Mouse (Mus musculus) heart, adult 2 months (tissue): Measurements from ENCODE around the gene Wdr76. TPM values are rescaled to one million over a fixed set of nuclear protein-coding genes. Genes with fewer than 3 reads are reported as not detected.
"Not testable (repeated sequence)": the region's sequence is repeated elsewhere in the genome, so short reads cannot be mapped to it uniquely, and the experiment has no call there.

Source experiments
- DNase-seq, 2 experiments: peaks; one replicate each; pipeline ENCODE4 v3.0.0; 2021
- H3K27ac ChIP-seq: fragments of 200-600 bp; 2 replicates; pipeline ENCODE4 v1.8.1; 2022
- H3K27me3 ChIP-seq: fragments of 200-500 bp; 2 replicates; pipeline ENCODE4 v1.6.1; 2012; ENCODE audit warnings: mild to moderate bottlenecking, low read length, inconsistent platforms, mixed read lengths; ENCODE audit not compliant: control insufficient read depth, insufficient read depth
- H3K36me3 ChIP-seq: fragments of 200-500 bp; 2 replicates; pipeline ENCODE4 v1.6.1; 2012; ENCODE audit warnings: low read length, inconsistent platforms; ENCODE audit not compliant: control insufficient read depth, insufficient read depth
- H3K4me1 ChIP-seq: fragments of 200-500 bp; 2 replicates; pipeline ENCODE4 v1.6.1; 2011; ENCODE audit warnings: low read length; ENCODE audit not compliant: control insufficient read depth, insufficient read depth
- H3K4me3 ChIP-seq: fragments of 200-600 bp; 2 replicates; pipeline ENCODE4 v1.8.1; 2022
- H3K79me2 ChIP-seq: fragments of 200-500 bp; replicated peaks from 2 replicates; pipeline ENCODE4 v1.6.1; 2012; ENCODE audit warnings: mild to moderate bottlenecking, inconsistent platforms, low read length, moderate library complexity, mixed read lengths; ENCODE audit not compliant: control insufficient read depth, insufficient read depth
- H3K9ac ChIP-seq: fragments of 200-500 bp; 2 replicates; pipeline ENCODE4 v1.6.1; 2012; ENCODE audit warnings: low read depth, mild to moderate bottlenecking, control low read depth, inconsistent platforms, low read length, mixed read lengths
- CTCF ChIP-seq: fragments of 200-600 bp; IDR thresholded peaks from 2 replicates; pipeline ENCODE4 v1.8.1; 2022; ENCODE audit warnings: antibody characterized with exemption, mild to moderate bottlenecking, moderate library complexity
- EP300 ChIP-seq: fragments of 200-500 bp; IDR thresholded peaks from 2 replicates; pipeline ENCODE4 v1.6.1; 2011; ENCODE audit warnings: low read depth, low read length, control low read depth; ENCODE audit not compliant: insufficient read depth
- POLR2A ChIP-seq: fragments of 200-500 bp; IDR thresholded peaks from 2 replicates; pipeline ENCODE4 v1.6.1; 2011; ENCODE audit warnings: mild to moderate bottlenecking, low read depth, low read length, control low read depth; ENCODE audit not compliant: insufficient read depth
- WGBS: fragments of 180-500 bp; shearing (Covaris S2); methylation state at CpG from one replicate; pipeline ENCODE4 v1.1.7; 2018; 5-methylcytosine and 5-hydroxymethylcytosine counted together
- intact Hi-C: fragments of 180-260 bp; cut with DNase I; formaldehyde crosslinking; loops from one replicate; pipeline ENCODE4 v1.15.1; 2025
- long read RNA-seq: library from polyadenylated mRNA; stranded (forward); transcript quantifications from one replicate; pipeline ENCODE4 v2.0.0, GENCODE M21; 2021
- polyA plus RNA-seq: library from polyadenylated mRNA; depleted of rRNA; stranded (reverse); fragments of >200 nt; gene quantifications from 2 replicates; pipeline ENCODE4 v1.2.3, GENCODE M21; 2012; rRNA removed
- total RNA-seq, 2 experiments: library from RNA; stranded (reverse); gene quantifications; 2 replicates each; pipeline ENCODE4 v1.2.3; 2021

The Wdr76 gene
- total RNA-seq, result 1 to 10 TPM; 2.9 to 3.0 TPM
- 1.2 and 2.0 TPM in 2 replicates for polyA plus RNA-seq
- long read RNA-seq, result 0 reads

DNA sequence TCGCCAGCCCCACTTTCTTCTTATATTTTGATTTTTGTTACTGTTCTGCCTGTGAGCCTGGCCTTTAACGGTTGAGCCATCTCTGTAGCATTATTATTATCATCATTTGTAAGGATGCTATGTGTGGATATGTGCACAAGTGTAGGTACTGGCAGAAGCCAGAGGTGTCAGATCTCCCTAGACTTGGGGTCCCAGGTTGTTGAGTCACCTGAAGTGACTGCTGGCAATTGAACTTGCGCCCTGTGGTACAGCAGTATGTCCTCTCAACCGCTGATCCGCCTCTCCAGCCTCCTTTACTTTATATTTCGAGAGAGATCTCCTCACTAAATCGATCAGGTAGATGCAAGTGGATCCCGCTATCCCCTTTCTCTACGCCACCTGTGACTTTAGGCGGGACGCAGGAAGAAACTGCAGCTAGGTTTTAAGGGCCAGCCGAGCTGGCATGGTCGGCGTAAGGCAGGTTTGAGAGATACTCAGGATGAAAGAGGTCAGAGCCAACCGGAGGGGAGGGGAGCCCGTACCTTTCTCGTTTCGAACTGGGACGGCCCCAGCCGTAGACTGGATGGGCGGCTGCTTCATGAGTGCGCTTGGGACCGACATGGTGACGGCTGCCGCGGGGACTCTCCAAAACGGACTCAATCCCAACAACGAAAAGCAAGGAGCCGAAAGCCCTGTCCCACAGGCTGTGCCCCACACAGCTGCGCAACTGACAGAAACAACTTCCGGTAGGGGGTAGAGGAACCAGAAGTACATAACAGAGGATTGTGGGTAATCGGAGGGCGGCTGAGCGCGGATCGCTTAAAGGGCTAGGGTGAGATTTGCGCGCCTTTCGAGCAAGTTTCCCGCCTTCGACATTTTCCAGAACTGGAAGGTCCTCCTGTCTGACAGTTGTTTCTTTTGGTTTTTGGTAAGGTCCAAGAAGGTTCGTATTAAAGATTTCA is at the start of gene Wdr76, which contains the start of gene Mfap1a:
Wdr76 (plus strand) TSS at position 782 of the 941 bp plus-strand sequence.
Mfap1a (minus strand) TSS at position 724 of the 941 bp plus-strand sequence.
- H3K36me3 ChIP-seq, H3K27me3 ChIP-seq, H3K79me2 ChIP-seq, H3K4me1 ChIP-seq: not testable (repeated sequence)
- TF ChIP-seq POLR2A (peak; percentile 95), EP300 (peak; percentile 82; the same call in 1 of the 2 replicates), CTCF (peak; percentile 36)
- Histone ChIP-seq H3K4me3 (peak within 1 kb of the TSS; percentile 87), H3K9ac (peak within 1 kb of the TSS; percentile 69), H3K27ac (peak within 1 kb of the TSS; percentile 82)
- intact Hi-C loops, result loop anchor here (5.0 kb wide), 1 partner anchor 49 kb away; the partner anchor contains the start of gene Serinc4
- WGBS, result 4% methylated on average over 42 of the region's 42 CpGs
- DNase-seq, result peak; percentile 84 to 88

DNA sequence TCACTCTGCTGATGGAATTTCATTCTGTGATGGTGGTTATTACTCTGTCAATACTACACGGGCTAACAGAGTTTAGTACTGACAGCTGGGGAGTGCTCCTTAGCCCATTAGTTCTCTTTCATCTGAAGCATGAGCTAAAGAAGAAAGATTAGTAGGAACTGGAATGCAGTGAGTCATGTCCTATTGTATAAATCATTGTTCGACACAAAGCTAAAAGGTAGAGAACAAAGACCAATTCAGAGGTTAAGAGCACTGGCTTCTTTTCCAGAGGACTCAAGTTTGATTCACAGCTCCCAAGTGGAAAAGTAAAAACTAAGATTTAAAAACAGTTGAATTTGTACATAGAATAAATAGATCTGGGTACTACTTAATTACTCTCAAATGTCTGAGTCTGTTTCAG is 46.5 kb upstream of the Wdr76 start:
- Histone ChIP-seq H3K4me3 (no peak overlapping the region), H3K36me3 (peaks cover 8% of the 10 kb centered on the region; the same call in 1 of the 2 replicates), H3K27me3 (no peaks in the 10 kb centered on the region), H3K4me1 (no peaks in the 10 kb centered on the region; the same call in 1 of the 2 replicates), H3K79me2 (no peaks in the 10 kb centered on the region), H3K27ac (no peak overlapping the region), H3K9ac (no peak overlapping the region)
- intact Hi-C loops, result no loop called here
- TF ChIP-seq POLR2A (no peak), EP300 (no peak), CTCF (no peak)
- 55% methylated on average over 2 of the region's 2 CpGs for WGBS
- no peak for DNase-seq

DNA sequence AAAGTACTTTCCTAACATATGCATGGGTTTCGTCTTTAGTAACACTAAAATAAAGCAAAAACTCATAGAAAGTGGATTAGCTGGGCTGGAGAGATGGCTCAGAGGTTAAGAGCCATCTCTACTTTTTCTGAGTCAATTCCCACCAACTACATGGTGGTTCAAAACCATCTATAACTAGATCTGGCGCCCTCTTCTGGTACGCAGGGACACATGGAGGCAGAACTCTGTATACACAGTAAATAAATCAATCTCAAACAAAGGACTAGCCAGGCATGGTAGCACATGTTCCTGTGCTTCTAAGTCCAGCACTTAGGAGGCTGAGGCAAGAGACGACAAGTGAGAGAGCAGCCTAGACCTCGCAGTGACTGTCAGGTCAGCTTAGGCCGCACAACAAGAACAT is 37.5 kb upstream of the Wdr76 start:
- H3K79me2 ChIP-seq, H3K4me1 ChIP-seq, intact Hi-C loops, H3K27ac ChIP-seq, H3K9ac ChIP-seq, DNase-seq, H3K27me3 ChIP-seq, H3K36me3 ChIP-seq, H3K4me3 ChIP-seq: not testable (repeated sequence)
- WGBS, result 86% methylated on average over 1 of the region's 6 CpGs

DNA sequence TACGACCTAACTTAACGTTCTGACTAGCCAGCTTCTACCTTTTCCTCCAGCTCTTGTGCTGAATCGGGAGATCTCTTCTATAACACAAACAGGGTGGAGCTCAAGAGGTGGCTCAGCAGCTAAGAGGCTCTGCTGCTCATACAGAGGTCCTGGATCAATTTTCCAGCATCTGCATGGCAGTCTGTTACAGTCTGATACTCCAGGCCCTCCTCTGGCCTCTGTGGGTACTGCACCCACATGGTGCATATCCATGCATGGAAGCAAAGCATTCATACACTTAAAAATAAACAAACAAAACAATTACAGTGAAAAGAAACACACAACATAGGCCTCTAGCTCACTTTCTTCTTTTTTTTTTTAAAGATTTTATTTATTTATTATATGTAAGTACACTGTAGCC is 33.7 kb upstream of the Wdr76 start:
- WGBS, result 98% methylated on average over 3 of the region's 3 CpGs
- DNase-seq, H3K36me3 ChIP-seq, H3K27me3 ChIP-seq, H3K9ac ChIP-seq, intact Hi-C loops, H3K79me2 ChIP-seq, H3K4me1 ChIP-seq, H3K27ac ChIP-seq: not testable (repeated sequence)
- H3K4me3 ChIP-seq, result peak overlapping the region; percentile 67

DNA sequence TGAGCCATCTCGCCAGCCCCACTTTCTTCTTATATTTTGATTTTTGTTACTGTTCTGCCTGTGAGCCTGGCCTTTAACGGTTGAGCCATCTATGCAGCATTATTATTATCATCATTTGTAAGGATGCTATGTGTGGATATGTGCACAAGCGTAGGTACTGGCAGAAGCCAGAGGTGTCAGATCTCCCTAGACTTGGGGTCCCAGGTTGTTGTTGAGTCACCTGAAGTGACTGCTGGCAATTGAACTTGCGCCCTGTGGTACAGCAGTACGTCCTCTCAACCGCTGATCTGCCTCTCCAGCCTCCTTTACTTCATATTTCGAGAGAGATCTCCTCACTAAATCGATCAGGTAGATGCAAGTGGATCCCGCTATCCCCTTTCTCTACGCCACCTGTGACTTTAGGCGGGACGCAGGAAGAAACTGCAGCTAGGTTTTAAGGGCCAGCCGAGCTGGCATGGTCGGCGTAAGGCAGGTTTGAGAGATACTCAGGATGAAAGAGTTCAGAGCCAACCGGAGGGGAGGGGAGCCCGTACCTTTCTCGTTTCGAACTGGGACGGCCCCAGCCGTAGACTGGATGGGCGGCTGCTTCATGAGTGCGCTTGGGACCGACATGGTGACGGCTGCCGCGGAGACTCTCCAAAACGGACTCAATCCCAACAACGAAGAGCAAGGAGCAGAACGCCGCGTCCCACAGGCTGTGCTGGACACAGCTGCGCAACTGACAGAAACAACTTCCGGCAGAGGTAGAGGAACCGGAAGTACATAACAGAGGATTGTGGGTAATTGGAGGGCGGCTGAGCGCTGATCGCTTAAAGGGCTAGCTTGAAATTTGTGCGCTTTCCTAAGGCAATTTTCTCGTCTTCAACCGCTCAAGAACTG is 33.0 kb upstream of the Wdr76 start, which contains the start of gene Mfap1b:
Mfap1b (minus strand) TSS at position 767 of the 879 bp plus-strand sequence.
- not testable (repeated sequence) for H3K36me3 ChIP-seq, H3K4me1 ChIP-seq, H3K79me2 ChIP-seq, H3K27me3 ChIP-seq
- DNase-seq, result peak; percentile 79 to 86
- 4% methylated on average over 41 of the region's 41 CpGs for WGBS
- intact Hi-C loops, result loop anchor here (1.0 kb wide), 1 partner anchor 34 kb away; no protein-coding TSS in a partner anchor
- H3K4me3 ChIP-seq, result peak within 1 kb of the TSS; percentile 67
- H3K27ac ChIP-seq, result peak within 1 kb of the TSS; percentile 68
- H3K9ac ChIP-seq, result peak within 1 kb of the TSS; percentile 92
- TF ChIP-seq EP300, result peak; percentile 85
- peak; percentile 98 for TF ChIP-seq POLR2A
